Mouse (Mus musculus) G1E (cell line): ENCODE results near the gene G430095P16Rik.

Experiments
- CTCF ChIP-seq: IDR thresholded peaks from 2 replicates; pipeline ENCODE4 v1.5.1; 2012; ENCODE audit warnings: low read depth, low read length, inconsistent platforms, mixed read lengths
- GATA1 ChIP-seq: IDR thresholded peaks from 2 replicates; pipeline ENCODE4 v1.6.1; 2012; ENCODE audit warnings: borderline replicate concordance, low read length, inconsistent platforms, mixed read lengths
- POLR2AphosphoS5 ChIP-seq: IDR thresholded peaks from 2 replicates; pipeline ENCODE4 v1.6.1; 2012; ENCODE audit warnings: low read depth, low read length, inconsistent platforms; ENCODE audit not compliant: insufficient replicate concordance

DNA sequence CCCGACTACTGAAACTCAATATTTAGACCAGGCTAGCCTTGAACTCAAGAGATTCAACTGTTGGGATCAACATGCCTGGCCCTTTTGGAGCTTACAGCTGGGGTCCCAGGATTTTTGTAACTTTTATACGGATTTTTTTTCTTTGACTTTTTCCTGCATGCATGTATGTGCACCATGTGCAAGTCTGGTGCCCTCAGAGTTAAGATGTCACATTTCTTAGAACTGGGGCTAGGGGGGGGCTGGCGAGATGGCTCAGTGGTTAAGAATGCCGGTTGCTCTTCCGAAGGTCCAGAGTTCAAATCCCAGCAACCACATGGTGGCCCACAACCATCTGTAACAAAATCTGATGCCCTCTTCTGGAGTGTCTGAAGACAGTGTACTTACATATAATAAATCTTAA is 22.3 kb upstream of the G430095P16Rik start:
- no peak for TF ChIP-seq CTCF
- TF ChIP-seq GATA1: no peak
- no peak for TF ChIP-seq POLR2AphosphoS5
